Mouse (Mus musculus) ES-E14 (cell line): Measurements from ENCODE around the gene Pck1.

ENCODE experiments used
- HCFC1 ChIP-seq: IDR thresholded peaks from 2 replicates; pipeline ENCODE4 v1.6.1; 2012; ENCODE audit warnings: low read length, inconsistent platforms, borderline replicate concordance; ENCODE audit not compliant: insufficient read depth
- MAFK ChIP-seq: IDR thresholded peaks from 2 replicates; pipeline ENCODE4 v1.6.1; 2014; ENCODE audit warnings: mild to moderate bottlenecking, low read depth, low read length, inconsistent platforms; ENCODE audit not compliant: insufficient read depth

- TF ChIP-seq HCFC1 (no peak), MAFK (no peak)
Observed at GRCm38 (mm10) chr2:173177481-173177880, 24.6 kb downstream of the Pck1 start.
